Mouse (Mus musculus) lung, postnatal 4 days (tissue): ENCODE data around the gene Rad9b.
A peak's percentile ranks its signal among the peaks of the same experiment; 100 is the strongest.

Experiments
- DNase-seq, 2 experiments: peaks; one replicate each; pipeline ENCODE4 v3.0.0; 2021

Rad9b gene

DNA sequence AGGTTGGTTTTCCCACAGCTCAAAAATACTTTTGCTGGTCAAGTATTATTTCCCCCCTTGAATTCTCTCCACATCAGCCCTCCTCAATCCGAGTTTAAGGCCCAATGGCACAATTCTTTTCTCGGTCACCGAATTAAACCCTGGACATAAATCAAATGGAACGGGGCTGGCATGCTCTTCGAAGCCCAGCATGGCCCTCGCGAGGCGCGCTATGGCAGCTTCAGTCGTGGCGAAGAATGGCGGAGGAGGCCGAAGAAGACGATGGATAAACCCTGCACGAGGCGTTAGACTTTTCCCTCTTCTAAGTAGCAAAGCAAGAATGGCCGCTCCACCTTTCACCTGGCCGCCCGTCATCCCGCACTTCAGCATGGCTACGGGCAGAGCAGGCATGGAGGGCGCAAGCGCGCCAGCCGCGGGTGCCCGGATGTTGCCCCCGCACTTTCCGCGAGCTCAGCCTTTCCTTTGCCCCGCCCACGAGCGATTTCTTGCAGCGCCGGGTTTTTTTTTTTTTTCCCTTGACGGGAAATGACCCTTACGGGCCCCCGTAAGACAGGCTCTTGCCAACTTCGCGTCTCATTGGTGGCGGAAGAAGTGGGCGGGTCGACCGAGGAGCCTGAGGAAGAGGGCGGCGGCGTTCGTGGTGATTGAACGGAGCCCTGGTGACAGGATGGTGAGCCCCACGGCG is at the start of gene Rad9b, which contains the start of gene Vps29:
Rad9b (minus strand) TSS at position 427 of the 685 bp plus-strand sequence.
Vps29 (plus strand) TSS at position 563 of the 685 bp plus-strand sequence.
- DNase-seq: peak; percentile 99

GRCm38 (mm10) chr5:122403362-122403761 is 49.3 kb upstream of the Rad9b start:
- no peak for DNase-seq

DNA sequence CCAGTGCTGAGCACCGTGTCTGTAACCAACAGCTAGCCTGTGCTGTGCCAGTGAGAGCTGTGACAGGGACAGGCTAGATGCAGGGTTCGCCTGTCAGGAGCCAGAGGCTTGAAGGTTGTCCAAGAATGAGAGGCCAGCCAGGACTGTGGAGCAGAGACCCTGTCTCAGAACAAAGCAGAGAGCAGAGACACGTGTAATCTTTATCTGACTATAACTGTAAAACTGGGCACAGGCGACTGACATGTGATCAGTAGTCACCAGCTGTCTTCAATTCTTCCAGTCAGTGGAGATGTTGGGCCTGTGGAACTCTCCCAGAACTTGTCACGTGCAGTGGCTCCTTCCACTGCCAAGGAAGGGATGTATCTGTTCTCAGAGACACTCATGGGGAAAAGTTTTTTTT is 48.7 kb upstream of the Rad9b start:
- DNase-seq: peak in 1 of 2 experiments; percentile 77

DNA sequence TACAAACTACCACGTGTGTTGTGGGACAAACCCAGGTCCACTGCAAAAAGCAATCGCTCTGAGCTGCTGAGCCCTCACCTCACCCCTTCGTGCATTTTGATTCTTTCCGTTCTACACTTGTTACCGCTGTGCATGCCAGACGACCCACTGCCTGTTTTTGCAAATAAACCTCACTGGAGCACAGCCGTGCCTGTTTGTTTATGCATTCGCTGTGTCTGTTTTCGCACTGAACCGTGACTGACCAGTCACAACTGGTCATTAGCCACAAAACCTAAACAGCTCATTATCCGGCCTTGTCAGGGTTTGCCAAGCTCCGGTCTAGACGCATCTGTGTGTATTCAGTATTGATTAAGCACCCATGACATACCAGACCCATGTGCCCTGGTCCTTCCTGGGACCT is 48.1 kb upstream of the Rad9b start:
- DNase-seq: no peak

DNA sequence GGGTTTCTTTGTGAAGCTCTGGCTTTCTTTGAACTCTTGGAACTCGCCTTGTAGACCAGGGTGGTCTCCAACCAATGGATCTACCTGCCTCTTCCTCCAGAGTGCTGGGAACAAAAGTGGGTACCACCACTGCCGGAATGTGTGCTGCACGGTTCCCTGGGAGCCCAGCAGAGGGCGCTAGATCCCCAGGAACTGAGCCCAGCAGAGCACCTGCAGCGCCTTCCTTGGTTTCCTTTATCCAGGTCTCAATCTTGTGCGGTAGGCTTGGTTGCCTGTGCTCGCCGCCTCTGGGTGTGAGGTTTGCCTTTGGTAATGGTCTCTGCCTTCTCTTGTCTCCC is 47.2 kb upstream of the Rad9b start:
- peak; percentile 59 to 77 for DNase-seq

DNA sequence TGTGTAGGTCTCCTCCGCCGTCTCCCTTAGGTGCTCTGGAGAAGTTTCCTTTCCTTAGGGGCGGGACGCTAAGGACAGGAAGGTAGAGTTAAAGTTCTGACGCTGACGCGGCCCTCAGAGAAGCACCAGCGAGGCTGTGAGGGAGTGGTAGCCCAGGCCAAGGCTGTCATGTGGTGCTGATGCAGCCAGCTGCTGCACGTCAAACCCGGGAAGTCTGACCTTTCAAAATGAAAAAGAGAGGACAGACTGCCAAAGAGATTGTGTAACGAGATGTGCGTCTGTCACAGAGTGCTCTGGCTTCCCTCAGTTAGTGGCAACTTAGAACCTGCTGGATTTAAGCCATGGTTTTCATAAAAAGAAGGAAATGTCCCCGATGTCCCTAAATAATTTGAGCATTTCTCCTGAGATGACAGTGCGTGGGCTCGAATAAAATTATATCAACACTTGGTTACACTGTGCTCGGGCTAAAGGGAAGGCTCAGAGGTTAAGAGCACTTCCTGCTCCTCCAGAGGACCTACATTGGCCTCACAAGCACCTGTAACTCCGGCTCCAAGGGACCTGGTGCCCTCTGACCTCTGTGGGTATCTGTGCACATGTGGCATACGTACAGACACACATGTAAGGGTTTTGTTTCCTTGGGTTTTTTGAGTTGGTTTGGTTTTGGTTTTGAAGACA is 46.7 kb upstream of the Rad9b start:
- peak; percentile 49 to 81 for DNase-seq

DNA sequence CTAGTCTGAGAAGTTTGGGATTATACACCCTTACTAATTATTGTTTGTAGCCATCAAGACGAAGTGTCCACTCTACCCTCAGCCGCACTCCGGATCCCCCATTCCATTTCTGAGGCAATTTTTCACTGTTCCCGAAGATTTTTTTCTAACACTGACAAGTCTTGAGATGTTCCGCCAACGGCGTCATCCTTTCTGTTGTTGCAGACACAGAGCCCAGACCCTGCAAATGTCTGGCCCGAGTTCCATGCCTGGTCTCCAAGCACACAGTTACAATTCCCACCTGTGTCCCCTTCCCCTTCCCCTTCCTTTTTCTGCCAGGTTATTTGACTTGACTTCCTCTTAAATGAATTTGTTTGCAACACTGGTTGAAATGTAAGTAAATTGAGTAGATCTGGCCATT is 45.8 kb upstream of the Rad9b start:
- no peak for DNase-seq

GRCm38 (mm10) chr5:122397495-122397894 is 43.5 kb upstream of the Rad9b start:
- DNase-seq: no peak

GRCm38 (mm10) chr5:122396791-122397190 is 42.8 kb upstream of the Rad9b start:
- DNase-seq: peak; percentile 73 to 88

GRCm38 (mm10) chr5:122393887-122394286 is 39.9 kb upstream of the Rad9b start:
- DNase-seq: peak; percentile 72 to 87

GRCm38 (mm10) chr5:122392227-122393004 is 38.4 kb upstream of the Rad9b start:
- DNase-seq: peak; percentile 42 to 45

GRCm38 (mm10) chr5:122391786-122392180 is 37.8 kb upstream of the Rad9b start, which contains the start of gene Arpc3:
TSS of gene Arpc3 (plus strand) at chr5:122391878.
- peak; percentile 93 to 95 for DNase-seq

GRCm38 (mm10) chr5:122391178-122391785 is 37.2 kb upstream of the Rad9b start:
- peak in 1 of 2 experiments; percentile 13 for DNase-seq

GRCm38 (mm10) chr5:122390671-122391070 is 36.6 kb upstream of the Rad9b start:
- DNase-seq: peak in 1 of 2 experiments; percentile 4

- DNase-seq: peak in 1 of 2 experiments; percentile 22
These were observed 36.0 kb upstream of the Rad9b start for GRCm38 (mm10) chr5:122390006-122390405.

DNA sequence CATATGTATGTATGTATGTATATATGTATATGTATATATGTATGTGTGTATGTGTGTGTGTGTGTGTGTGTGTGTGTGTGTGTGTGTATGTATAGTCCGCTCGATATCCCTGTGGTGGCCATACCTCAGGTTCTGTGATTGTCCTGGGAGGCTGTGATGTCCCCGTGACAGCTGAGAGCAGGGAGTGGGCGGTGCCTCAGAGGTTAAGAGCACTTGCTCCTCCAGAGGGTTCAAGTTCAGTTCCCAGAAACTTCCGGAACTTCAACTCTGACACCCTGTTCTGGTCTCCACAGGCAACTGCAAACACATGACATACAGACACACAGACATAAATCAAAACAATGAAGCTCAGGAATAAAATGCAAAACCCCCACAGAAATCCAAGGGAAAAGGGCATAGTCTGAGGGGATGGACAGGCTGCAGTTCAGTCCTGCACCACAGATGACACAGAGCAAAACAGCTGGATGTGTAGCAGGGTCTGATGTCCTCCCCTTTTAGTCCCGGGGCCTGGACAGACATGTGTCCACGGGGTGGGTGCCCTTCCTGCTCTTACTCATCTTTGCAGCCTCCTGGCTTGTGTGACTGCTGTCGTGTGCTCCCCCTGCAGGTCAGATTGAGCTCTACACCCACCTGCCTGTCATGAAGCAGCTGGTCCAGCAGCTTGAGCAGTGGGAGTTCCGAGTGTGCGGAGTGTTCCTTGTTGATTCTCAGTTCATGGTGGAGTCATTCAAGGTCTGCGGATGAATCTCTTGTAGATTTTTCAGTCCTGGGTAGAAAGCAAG is 25.5 kb upstream of the Rad9b start:
- DNase-seq: peak; percentile 69 to 80

GRCm38 (mm10) chr5:122378171-122378570 is 24.1 kb upstream of the Rad9b start:
- no peak for DNase-seq

DNA sequence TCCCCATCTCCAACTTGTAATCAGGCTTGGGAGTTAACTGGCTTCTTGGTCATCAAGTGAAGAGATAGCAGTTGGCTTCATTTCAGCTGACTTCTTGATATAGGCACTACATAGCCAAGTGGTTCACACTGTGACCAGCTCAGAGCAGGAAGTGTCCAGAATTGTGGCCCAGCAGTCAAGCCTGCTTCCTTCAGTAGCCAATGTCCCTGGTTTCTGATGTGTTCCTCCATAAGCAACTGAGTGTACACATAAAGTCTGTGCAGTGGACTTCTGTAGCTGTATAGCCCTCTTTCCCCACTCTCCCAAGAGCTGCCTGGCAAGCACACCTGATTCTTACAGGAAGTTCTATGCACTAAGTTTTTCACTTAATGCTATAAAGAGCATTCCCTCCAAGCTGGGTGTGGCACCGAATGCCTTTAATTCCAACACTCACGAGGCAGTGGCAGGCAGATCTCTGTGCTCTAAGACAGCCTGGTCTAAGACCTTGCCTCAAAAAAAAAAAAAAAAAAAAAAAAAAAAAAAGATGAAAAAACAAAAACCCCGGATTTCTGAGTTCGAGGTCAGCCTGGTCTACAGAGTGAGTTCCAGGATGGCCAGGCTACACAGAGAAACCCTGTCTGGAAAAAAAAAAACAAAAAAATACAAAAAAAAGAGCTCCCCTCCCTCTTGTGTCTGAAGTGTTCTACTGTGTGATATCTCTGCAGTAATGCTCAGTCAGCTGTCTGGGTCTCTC is 23.2 kb upstream of the Rad9b start:
- DNase-seq: no peak

- peak in 1 of 2 experiments; percentile 8 for DNase-seq
These were observed 18.8 kb upstream of the Rad9b start for GRCm38 (mm10) chr5:122372878-122373277.

- peak; percentile 99 for DNase-seq
These were observed 18.2 kb upstream of the Rad9b start, which contains the start of gene Fam216a for GRCm38 (mm10) chr5:122372192-122372769. TSS of gene Fam216a (minus strand) at chr5:122372364.

GRCm38 (mm10) chr5:122371591-122372191 is 17.7 kb upstream of the Rad9b start, which contains the start of gene Gpn3:
TSS of gene Gpn3 (plus strand) at chr5:122371876.
- DNase-seq: no peak
